Mouse (Mus musculus) kidney, postnatal 14 days (tissue): ENCODE results near the gene AU018091.
"Not testable (repeated sequence)": the region's sequence is repeated elsewhere in the genome, so short reads cannot be mapped to it uniquely, and the experiment has no call there.

ENCODE experiments used
- DNase-seq: peaks from one replicate; pipeline ENCODE4 v3.0.0; 2022; ENCODE audit warnings: mixed read lengths

AU018091 gene

DNA sequence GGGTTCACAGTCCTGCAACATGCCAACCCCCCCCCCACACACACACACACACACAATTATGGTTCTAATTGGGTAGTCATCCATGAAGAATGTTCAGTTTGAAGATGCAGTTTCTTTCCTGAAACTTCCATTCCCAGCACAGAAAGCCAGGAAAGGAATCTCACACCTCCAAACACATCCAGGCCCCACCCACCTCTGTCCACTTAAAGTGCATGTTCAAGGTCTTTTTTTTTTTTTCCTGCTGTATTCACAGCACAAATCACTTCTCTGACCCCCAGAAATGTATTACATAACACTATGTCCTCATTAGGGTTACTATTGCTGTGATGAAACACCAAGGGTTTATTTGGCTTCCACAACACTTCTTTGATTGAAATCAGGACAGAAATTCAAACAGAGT is 4.0 kb downstream of the AU018091 start:
- DNase-seq: no peak

DNA sequence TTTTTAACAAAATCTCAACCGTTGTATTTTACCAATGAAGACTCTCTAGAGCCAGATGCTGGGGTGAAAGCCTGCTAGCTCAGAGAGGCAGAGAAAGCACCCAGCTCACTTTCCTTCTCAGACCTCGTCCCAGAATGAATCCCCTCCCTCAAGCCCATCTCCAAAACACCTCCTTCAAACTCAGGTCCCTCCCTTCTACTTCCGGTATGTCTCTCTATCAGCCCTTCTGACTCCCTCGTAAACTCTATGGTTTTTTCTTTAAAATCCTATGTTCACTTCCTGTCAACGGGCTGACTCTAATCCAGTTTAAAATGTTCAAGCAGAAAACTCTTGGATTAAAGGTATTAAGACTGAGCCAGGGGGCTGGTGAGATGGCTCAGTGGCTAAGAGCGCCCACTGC is 4.6 kb downstream of the AU018091 start:
- no peak for DNase-seq

DNA sequence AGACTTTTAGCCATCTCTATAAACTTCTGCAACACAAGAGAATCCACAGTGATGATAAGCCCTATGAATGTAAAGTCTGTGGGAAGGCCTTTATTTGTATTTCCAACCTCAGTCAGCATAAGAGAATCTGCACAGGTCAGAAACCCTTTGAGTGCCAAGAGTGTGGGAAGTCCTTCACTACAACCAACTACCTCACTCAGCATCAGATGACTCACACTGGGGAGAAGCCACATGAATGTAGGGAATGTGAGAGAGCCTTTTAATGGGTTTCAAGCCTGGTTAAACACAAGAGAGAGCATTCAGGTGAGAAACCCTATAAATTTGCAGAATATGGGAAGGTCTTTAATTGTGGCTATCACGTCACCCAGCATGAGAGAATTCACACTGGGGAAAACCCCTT is 18.6 kb downstream of the AU018091 start:
- no peak for DNase-seq

DNA sequence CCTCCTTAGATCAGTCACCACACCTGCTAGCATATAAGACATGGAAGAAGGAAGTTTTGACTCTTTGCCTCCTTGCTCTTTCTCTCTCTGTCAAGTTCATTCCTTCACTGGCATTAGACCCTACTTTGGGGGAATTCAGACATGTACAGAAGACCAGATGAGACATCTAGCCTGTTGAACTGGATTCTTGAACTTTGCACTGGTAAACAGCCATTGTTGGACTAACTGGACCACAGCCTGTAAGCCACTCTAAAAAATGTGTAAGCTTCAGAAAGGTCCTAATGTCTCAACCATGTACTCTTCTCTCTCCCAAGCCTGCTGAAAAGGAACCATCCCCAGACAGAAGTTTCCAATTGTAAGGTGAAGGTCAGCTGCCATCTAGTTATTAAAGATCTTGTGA is 22.9 kb downstream of the AU018091 start:
- DNase-seq: no peak

DNA sequence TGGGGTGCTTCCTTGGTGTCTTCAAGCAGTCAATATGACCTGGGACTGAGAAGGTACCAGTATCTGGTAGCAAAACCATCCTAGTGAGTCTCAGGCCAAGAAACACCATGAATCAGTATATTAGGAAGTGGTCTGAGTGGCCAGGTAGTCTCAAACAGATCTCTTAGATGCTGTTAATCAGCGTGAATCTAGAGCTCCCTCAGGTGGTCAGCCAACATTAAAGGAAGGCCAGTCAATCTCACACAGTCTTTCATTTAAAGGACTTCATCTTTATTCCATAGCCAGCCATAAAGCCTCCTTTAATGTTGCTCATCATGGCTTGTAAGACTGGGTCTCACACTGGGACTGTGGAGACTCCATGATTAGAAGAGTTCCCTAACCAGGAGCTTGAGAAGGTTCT is 25.7 kb downstream of the AU018091 start:
- DNase-seq: no peak

DNA sequence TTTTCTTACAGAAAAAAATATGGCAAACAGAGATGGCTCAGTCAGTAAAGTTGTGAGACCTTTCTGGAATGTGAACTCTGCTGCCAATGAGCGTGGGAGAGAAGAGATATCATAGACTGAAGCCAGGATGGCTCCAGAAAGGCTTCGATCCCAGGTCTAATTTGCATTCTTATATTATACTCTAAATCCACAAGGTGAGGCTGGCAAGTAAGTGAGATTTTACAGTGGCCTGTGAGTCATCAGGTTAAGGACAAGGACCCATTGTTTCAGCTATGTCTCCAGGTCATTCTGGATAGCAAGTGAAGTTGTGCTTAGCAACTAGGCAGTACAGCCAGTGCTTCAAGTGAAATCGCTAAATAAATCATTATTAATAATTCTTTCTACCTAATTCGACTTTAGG is 33.4 kb downstream of the AU018091 start:
- no peak for DNase-seq

DNA sequence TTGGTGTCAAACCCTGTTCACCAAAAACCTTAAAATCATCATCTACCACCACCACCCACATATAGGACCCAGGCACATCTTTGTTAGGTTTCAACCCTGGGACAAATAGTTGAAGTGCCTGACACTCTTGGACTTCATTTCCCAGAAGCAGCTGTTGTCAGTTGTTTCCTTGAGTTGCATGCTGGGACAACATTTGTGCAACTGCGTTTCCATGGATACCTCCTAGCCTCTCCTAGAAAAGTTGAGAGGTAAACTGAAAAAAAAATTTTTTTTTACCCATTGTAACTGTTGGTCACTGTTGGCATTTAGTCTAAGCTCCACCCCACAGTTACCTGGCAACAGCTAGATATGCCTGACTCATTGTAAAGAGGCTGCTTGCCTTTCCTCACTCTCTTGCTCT is 34.3 kb downstream of the AU018091 start:
- no peak for DNase-seq

DNA sequence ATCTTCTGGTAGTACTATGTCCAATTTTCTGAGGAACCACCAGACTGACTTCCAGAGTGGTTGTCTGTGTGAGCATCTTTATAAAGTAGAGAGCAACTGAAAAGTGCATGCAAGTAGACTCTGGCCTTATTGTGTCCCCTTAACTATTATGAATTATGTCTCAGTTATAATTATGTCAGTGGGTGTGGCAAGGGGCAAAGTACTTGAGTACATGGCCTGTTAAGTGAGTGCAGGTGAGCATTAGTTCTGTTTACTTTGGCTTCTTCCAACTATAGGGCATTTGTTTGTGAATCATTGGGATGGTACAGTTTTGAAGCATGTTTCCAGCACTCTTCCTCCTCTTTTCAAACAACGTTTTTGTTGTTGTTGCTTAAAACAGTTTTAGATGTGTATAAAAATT is 38.7 kb downstream of the AU018091 start:
- no peak for DNase-seq

DNA sequence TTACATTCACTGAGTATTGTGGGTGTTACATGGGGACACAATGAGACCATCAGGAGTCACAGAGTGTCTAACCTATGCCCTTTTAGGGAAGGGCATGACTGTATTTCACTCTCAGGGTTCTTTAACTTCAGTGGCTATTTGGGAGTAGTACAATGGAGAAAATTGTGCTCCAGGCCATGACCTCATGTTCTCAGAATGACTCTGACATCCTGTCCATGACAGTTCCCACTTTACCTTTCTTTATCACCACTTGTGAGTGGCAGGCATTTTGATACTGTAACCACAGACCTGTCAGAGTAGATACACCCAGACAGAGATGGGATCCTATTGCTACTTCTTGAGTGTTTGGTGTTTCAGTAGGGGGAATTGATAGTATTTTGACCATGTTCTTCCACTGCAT is 40.4 kb downstream of the AU018091 start:
- DNase-seq: not testable (repeated sequence)

DNA sequence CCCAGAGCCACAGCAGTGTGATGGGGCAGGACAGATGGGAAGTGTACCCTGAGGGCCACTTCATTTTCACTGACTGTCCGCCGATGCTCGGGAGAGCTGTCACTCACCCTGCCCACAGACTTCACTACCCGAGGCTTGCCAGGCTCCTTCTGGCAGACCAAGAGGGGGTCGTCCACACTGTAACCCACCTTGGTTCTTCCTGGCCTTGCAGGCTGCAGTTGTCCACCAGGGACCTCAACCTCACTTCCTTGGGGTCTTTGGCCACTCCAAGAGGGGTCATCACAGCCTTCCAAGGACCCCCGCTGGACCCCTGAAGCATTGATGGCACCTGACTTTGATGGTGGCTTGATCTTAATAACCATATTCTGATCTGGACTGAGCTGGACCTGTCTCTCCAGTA is 57.8 kb downstream of the AU018091 start:
- DNase-seq: not testable (repeated sequence)

DNA sequence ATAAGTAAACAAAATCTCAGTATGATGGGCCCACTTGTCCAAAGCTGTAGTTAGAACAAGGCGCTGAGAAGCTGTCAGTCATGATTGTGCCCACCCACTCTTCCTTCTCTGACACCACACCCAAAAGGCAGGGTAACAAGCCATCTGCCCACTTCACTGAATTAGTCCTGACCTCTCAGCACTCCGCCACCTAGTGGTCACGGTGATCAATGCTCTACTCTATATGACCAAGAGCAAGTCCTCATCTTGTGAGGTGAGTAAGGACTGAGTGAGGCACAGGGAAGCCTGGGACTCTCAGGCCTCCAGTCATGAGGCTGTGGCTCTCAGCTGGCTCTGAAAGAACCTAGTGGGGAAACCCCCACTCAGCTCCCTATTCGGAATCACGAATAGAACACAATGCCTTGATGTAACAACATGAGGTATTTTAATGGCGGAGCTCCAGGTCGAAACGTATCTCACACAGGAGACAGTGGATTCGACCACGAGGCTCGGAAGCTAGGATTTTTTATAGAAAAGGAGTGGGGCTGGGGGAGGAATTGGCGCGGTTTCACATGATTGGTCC is 62.4 kb downstream of the AU018091 start:
- not testable (repeated sequence) for DNase-seq
